Mouse (Mus musculus) left cerebral cortex, adult 2 months (tissue): ENCODE results near the gene Itgb3. TPM values are rescaled to one million over a fixed set of nuclear protein-coding genes. Genes with fewer than 3 reads are reported as not detected.

Source experiments
- DNase-seq, 2 experiments: peaks; one replicate each; pipeline ENCODE4 v3.0.0; 2021 to 2022; ENCODE audit warnings: low spot score in 2 of 2, mixed read lengths in 1 of 2; ENCODE audit errors: extremely low spot score in 1 of 2
- H3K27ac ChIP-seq: fragments of 200-600 bp; 2 replicates; pipeline ENCODE4 v1.8.1; 2022
- H3K4me3 ChIP-seq: fragments of 200-600 bp; 2 replicates; pipeline ENCODE4 v1.8.1; 2022
- CTCF ChIP-seq: fragments of 200-600 bp; IDR thresholded peaks from 2 replicates; pipeline ENCODE4 v1.8.1; 2022; ENCODE audit warnings: antibody characterized with exemption, mild to moderate bottlenecking, moderate library complexity
- intact Hi-C: fragments of 180-260 bp; cut with DNase I; formaldehyde crosslinking; loops from one replicate; pipeline ENCODE4 v1.15.1; 2025
- total RNA-seq, 2 experiments: library from RNA; stranded (reverse); gene quantifications; 2 replicates each; pipeline ENCODE4 v1.2.3; 2021

Itgb3 gene
- total RNA-seq, 2 experiments from 2014 or later, result 2.9 to 3.4 TPM

DNA sequence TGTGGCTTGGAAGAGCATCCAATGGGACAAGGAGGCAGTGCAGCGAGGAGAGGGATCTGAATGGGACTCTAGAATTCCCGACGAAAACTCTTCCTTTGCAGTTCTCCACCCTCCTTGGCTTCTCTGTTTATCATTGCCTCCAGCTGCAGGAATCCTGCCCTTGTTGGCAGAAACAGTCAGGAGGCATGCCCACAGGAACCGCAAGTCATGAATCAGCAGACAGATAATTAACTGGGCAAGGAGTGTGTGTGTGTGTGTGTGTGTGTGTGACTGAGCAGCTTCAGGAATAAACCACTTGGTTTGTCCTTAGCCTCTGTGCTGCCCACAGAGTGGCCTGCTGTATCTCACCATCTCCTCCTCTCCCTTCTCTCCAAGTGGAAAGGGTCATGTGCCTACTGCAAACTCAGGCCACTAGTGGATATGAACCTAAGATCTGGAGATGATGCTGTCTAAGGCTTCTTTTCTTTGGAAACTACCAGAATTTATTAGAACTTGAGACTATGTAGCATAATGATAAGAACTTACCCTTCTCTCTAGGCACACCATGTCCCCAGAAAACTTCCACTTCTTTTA lies 3.9 kb downstream of the Itgb3 start:
- no peak overlapping the region for H3K27ac ChIP-seq
- DNase-seq, result no peak
- intact Hi-C loops, result no loop called here
- no peak for TF ChIP-seq CTCF
- no peak overlapping the region for H3K4me3 ChIP-seq

DNA sequence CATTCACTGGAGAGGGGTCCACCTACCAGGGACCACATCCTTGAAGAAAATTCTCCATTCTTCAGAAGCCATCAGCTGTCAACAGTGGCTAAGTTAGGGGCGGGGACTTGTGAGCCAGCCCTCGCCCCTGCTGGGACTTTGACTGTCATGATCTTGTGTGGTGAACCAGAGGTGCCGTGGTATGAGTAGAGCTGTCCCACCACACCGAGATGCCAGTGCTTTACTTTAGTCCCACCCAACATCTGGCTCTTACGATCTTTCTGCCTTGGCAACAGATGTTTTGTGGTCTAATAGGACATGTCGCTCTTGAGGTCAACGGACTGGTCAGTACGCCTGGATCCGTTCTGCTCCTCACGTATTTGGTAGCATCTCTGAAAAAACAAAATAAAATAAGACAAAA lies 5.8 kb downstream of the Itgb3 start:
- intact Hi-C loops, result no loop called here
- no peak overlapping the region for H3K27ac ChIP-seq
- no peak for DNase-seq
- no peak overlapping the region for H3K4me3 ChIP-seq
- no peak for TF ChIP-seq CTCF

DNA sequence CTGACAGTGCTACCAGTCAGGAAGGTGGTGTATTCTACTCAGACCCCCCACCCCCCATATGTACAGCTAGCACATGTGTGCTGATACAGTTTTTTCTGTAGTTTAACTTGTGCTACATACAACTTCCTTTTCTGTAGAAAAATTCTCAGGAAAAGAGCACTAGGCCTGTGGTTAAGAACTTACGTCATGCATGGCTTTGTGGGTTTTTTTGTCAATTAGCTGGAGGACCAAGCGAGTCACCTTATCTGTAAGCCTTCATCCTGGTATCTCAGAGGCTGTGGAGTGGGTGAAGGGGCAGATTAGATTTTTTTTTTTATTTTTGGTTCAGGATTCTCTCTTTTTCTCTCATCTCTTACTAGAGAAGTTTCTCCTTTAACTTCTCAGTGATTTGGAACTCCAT lies 6.3 kb downstream of the Itgb3 start:
- intact Hi-C loops, result no loop called here
- Histone ChIP-seq H3K4me3 (no peak overlapping the region), H3K27ac (no peak overlapping the region)
- TF ChIP-seq CTCF, result no peak
- no peak for DNase-seq

DNA sequence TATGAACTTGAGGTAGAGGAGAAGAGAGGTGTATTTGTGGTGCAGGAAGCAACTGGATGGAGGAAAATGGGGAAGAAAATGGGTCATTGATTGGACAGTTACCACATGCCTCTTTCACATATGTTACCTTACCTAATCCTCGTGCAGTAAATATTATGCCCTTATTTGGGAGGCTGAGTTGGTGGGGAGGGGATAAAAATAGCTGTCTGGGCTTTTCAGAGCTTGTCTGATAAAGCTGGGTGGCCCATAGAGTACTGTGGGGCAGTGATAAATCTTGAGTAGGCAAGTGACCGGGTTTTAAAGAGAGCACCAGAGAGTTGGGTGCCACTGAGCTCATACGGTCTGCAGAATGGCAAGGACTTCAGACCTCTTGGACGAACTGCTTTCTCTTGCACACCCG lies 8.4 kb downstream of the Itgb3 start:
- no peak overlapping the region for H3K27ac ChIP-seq
- no peak for TF ChIP-seq CTCF
- DNase-seq, result no peak
- intact Hi-C loops, result no loop called here
- H3K4me3 ChIP-seq, result no peak overlapping the region

DNA sequence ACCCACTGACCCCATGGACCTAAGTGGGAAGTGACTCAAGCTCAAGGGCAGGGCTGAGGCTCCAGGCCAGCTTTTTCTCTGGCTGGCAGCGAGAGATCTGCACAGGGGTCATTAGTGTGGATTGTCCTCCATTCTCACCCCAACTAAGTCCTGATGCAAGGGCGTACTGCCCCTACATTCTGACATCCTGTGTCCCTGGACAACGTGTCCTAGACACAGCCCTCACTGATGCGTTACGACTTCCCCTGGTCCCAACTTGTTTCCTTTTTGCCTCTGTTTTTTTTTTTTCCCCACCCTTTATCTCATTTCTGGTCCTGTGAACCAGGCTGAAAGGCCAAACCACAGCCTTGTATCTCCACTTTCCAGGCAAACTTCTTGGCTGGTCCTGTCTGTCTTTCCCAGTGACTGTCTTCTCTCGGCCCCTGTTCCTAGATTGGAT lies 10.9 kb downstream of the Itgb3 start:
- DNase-seq, result no peak
- no peak overlapping the region for H3K27ac ChIP-seq
- no peak for TF ChIP-seq CTCF
- intact Hi-C loops, result no loop called here
- no peak overlapping the region for H3K4me3 ChIP-seq

DNA sequence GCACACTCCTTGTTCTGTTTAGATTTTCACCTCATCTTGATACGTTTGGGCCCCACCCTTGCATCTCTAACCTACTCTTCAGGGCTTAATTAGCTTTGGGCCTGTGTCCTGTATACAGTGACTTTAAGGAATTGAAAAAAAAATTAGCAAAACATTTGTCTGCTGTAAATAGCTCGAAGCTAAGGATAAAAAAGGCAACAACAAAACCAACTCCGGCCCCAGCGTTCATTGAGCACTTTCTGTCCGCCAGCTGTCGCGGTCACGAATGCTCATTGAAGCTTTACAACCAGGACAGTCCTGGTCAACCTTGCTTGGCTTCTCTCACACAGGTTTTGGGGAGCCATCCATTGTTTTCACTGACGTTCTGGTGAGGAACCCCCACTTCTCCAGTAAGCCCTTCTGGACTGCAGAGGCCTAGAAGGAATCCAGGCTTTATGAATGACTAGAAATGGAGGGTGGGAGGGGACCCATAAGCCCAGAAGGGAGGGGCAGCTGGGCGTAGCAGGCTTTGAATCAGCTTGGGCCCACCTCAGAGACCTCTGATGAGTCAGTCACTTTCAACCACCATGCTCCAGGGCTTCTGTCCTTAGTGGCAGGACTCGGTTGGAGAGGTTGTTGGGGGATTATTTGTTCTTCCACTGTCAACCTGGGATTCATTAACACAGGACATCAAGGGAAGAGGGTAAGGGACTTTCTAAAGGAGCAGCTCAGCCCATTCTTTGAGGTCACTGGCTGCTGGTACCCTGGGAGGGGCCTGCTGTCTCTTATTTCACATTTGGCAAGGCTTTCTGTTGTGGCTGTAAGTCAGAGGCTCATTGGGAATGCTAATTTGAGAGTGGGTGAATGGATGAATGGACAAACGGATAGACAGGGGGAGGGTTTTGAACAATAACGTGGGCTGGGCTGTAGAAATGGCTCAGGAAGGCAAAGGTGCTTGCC lies 11.6 kb downstream of the Itgb3 start:
- Histone ChIP-seq H3K4me3 (no peak overlapping the region), H3K27ac (no peak overlapping the region)
- no peak for TF ChIP-seq CTCF
- DNase-seq, result no peak
- intact Hi-C loops, result no loop called here

DNA sequence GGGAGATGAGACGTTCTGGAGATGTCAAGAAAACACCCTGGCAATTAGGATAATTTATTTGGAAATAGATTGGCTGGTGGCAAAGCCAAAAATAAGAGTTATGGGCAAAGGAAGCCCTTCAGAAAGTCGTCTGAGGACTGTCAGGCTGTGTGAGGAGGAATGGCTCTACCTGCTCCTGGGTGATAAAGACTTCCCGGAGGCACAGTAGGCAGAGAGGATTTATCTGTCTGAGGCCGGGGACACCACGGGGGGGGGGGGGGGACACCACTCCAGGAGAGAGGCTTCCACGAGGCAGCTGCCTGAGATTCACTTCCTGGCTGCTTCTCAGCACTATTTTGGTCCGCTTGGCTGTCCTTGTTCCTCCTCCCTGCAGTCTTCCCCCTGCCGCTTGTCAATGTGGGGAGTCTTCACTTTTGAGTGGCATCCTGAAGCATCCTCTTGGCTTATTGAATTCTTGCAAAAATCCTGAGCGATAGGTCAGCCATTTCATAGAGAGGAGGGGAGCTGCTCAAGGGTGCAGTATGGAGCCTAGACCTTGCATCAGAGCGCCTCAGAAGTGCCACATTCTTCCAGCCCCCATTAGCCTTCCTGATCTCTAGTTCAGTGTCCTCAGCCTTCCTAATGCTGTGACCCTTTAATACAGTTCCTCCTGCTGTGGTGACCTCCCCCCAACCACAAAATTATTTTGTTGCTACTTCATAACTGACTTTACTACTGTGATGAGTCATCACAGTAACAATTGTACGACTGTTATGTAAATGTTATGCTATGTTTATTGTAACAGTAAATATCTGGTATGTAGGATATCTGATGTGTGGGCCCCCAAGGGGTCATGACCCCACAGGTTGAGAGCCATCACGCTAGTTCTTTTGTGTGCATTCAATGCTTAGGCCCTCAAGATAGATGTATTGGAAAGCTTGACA lies 14.5 kb downstream of the Itgb3 start:
- H3K27ac ChIP-seq, result no peak overlapping the region
- no peak overlapping the region for H3K4me3 ChIP-seq
- DNase-seq, result no peak
- no peak for TF ChIP-seq CTCF
- intact Hi-C loops, result no loop called here

DNA sequence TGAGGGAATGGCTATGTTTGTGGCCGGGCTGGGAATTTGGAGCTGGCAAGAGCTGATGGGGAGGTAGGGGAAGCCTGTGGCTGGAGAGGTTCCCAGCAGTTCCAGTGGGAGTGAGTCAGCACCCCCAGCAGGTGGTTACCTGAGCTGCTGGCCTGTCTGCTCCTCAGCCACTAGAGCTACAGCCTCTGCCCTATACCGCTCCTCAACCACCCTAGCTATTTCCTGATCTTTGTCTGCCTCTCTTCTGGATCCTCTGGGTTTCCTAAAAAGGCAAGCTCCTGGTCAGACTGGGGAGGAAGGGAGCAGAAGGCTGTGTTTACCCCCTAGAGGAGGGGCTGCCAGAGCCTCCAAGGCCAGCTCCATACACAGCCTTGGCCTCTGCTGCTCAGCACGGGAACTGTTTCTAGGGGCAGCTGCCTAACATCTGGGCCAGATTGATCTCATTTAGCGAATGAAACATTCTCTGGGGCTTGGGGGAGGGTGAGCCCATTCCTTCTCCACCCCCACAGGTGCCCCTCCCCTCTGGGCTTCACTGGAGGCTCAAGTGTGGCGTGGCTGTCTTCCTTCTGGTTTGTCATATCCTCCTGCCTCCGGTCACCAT lies 17.1 kb downstream of the Itgb3 start:
- DNase-seq, result no peak
- intact Hi-C loops, result no loop called here
- no peak overlapping the region for H3K4me3 ChIP-seq
- no peak overlapping the region for H3K27ac ChIP-seq
- no peak for TF ChIP-seq CTCF

DNA sequence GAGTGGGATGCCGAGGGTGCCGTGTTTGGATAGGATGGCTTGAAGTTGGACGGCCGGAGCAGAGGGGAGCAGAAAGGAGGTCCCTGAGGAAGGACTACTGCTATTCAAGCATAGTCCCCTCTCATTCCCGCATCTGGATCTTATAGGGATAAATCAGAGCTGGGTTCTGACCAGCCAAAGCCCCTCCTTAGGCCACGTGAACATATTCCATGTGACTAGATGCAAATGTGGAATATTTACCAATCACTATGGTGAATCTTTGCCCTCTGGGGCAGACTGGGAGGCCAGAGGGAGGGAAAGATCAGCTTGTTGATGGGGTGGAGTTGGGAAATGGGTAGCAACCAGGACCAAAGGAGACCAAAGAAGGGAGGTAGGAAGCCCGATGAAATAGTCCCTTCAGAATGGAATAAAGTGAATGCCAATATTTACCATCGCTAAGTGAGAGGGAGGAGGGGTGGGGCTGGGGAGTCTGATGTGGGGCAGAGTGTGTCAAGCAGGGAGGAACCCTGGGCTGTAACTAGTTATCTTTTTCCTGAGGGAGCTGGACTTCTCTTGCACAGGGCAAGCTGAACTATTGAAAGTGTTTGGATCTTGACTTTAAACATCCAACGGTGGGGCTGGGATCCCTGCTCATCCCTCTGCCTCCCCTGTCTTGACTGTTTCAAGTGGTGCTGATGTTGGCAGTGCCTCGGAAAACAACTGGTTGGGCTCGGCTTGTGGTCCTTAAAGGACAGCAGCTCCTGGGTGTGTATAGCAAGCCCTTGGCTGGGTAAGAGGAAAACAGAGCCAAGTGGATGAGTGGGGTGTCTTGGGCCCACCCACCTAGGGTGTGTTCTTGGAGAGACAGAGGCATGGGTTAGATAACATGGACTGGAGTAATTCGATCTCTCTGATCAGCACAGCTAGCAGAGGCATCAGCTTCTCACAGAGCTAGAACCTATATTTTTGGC lies 17.9 kb downstream of the Itgb3 start:
- Histone ChIP-seq H3K27ac (no peak overlapping the region), H3K4me3 (no peak overlapping the region)
- TF ChIP-seq CTCF, result no peak
- no peak for DNase-seq
- intact Hi-C loops, result no loop called here

DNA sequence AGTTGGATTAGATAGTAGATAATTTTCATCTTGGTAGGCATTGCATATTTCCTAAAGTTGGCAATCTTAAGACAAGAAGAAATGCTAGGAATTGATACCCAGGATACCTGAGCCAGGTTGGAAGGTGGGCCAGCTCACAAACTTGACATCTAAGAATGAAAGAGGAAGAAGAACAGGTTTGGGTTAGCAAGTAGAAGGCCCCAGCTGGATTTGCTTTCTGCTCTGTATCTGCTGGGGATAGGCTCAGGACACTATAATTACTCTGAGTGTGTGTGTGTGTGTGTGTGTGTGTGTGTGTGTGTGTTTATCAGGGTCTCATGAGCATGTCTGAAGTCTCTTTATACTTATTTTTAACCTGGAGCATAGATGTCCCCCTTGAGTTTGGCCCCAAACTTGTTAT lies 18.8 kb downstream of the Itgb3 start:
- no peak for TF ChIP-seq CTCF
- DNase-seq, result no peak
- H3K4me3 ChIP-seq, result no peak overlapping the region
- intact Hi-C loops, result no loop called here
- H3K27ac ChIP-seq, result no peak overlapping the region
